8 mouse cellular contexts compared by ENCODE assay signal in the genomic region with DNA sequence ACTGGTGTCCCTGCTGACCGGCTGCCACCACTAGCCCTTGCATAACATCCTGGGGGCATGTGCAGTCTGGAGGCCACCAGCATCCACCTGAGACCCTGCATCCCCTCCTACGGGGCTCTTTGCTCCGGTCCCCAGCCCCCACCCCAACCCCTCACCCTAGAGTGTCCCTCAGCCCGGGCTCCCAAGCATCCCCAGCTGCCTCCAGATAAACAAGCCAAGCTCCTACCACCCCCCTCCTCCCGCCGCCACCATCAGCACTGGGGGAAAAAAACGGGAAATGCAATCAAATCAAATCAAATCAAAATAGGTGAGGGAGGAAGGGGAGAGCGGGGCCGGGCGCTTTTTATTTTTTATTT.
A peak's percentile ranks its signal among the peaks of the same experiment; 100 is the strongest.
DNase-seq lines count a peak whose midpoint lies in the region; ATAC-seq and TF ChIP-seq lines count a peak whose summit lies in the region.

No protein-coding gene starts in this region.

- TF ChIP-seq CTCF in liver, adult 2 months (IDR thresholded peaks at IDR 0.05; ENCODE audit: low read depth, low read length) = no peak

- H3K4me2 ChIP-seq in forebrain, embryonic 12.5 days = peak overlapping the region; percentile 85
- H3K4me2 ChIP-seq in limb, embryonic 11.5 days (ENCODE audit: low read depth, severe bottlenecking) = peak overlapping the region; percentile 62
- peak overlapping the region; percentile 85 for H3K4me2 ChIP-seq in neural tube, embryonic 15.5 days

- H3K79me2 ChIP-seq in liver, adult 2 months (ENCODE audit: control insufficient read depth, insufficient read depth, low read length) = no peaks in the 10 kb centered on the region

- no peaks in the 10 kb centered on the region for H3K36me3 ChIP-seq in liver, adult 2 months (ENCODE audit: control insufficient read depth, insufficient read depth, low read length)
- H3K36me3 ChIP-seq in forebrain, embryonic 12.5 days (replicated peaks) = no peaks in the 10 kb centered on the region
- no peaks in the 10 kb centered on the region for H3K36me3 ChIP-seq in limb, embryonic 11.5 days (ENCODE audit: control insufficient read depth, insufficient read depth, low read length)
- H3K36me3 ChIP-seq in neural tube, embryonic 15.5 days = no peaks in the 10 kb centered on the region

- H3K4me1 ChIP-seq in liver, adult 2 months (ENCODE audit: control insufficient read depth, insufficient read depth, low read length) = peaks cover 21% of the 10 kb centered on the region
- peaks cover 19% of the 10 kb centered on the region for H3K4me1 ChIP-seq in forebrain, embryonic 12.5 days
- H3K4me1 ChIP-seq in limb, embryonic 11.5 days (ENCODE audit: control insufficient read depth, insufficient read depth, low read length) = no peaks in the 10 kb centered on the region; the same call in 1 of the 2 replicates
- peaks cover 43% of the 10 kb centered on the region for H3K4me1 ChIP-seq in neural tube, embryonic 15.5 days

- H3K4me3 ChIP-seq in liver, adult 2 months (ENCODE audit: insufficient read depth, low read depth, low read length) = peak overlapping the region; percentile 53
- H3K4me3 ChIP-seq in forebrain, embryonic 12.5 days (replicated peaks) = peak overlapping the region; percentile 58
- H3K4me3 ChIP-seq in limb, embryonic 11.5 days (ENCODE audit: low read depth, low read length) = peak overlapping the region; percentile 27
- peak overlapping the region; percentile 56 for H3K4me3 ChIP-seq in neural tube, embryonic 15.5 days (replicated peaks)

- 2% methylated on average over 10 of the region's 10 CpGs for WGBS in liver, adult 2 months
- under 1% methylated on average over 10 of the region's 10 CpGs for WGBS in forebrain, embryonic 12.5 days
- 1% methylated on average over 10 of the region's 10 CpGs for WGBS in limb, embryonic 11.5 days
- 2% methylated on average over 10 of the region's 10 CpGs for WGBS in neural tube, embryonic 15.5 days

- ATAC-seq in forebrain, embryonic 12.5 days (ENCODE audit: low FRiP score) = peak; percentile 68
- no peak for ATAC-seq in limb, embryonic 11.5 days (ENCODE audit: insufficient number of reproducible peaks, low FRiP score, low TSS enrichment, low read depth)
- peak; percentile 54 for ATAC-seq in neural tube, embryonic 15.5 days (ENCODE audit: low FRiP score)

- H3K9ac ChIP-seq in liver, adult 2 months (ENCODE audit: low read depth, low read length) = peak overlapping the region; percentile 44
- peak overlapping the region; percentile 72 for H3K9ac ChIP-seq in forebrain, embryonic 12.5 days
- H3K9ac ChIP-seq in limb, embryonic 11.5 days (ENCODE audit: low read length) = no peak overlapping the region
- peak overlapping the region; percentile 69 for H3K9ac ChIP-seq in neural tube, embryonic 15.5 days (replicated peaks)

- no peak for TF ChIP-seq POLR2A in liver, adult 2 months (IDR thresholded peaks at IDR 0.05; ENCODE audit: extremely low read depth, insufficient read depth, low read length)

- no peaks in the 10 kb centered on the region for H3K27me3 ChIP-seq in liver, adult 2 months (ENCODE audit: control insufficient read depth, insufficient read depth, low read length)
- peaks cover 49% of the 10 kb centered on the region for H3K27me3 ChIP-seq in forebrain, embryonic 12.5 days
- peaks cover 46% of the 10 kb centered on the region for H3K27me3 ChIP-seq in limb, embryonic 11.5 days (ENCODE audit: control insufficient read depth, insufficient read depth, low read length)
- peaks cover 7% of the 10 kb centered on the region; the same call in 1 of the 2 replicates for H3K27me3 ChIP-seq in neural tube, embryonic 15.5 days (replicated peaks)

- DNase-seq in liver, adult 2 months (ENCODE audit: extremely low read depth, low read depth, low spot score) = no peak
- DNase-seq in liver = no peak
- DNase-seq in limb, embryonic 11.5 days (ENCODE audit: low spot score) = no peak
- DNase-seq in testis, postnatal 14 days (ENCODE audit: low spot score) = no peak
- DNase-seq in frontal cortex, postnatal 10 days (ENCODE audit: low spot score in 2 of 2) = no peak
- DNase-seq in ovary, postnatal 14 days (ENCODE audit: low spot score) = no peak

- no peak overlapping the region for H3K27ac ChIP-seq in liver, adult 2 months (replicated peaks; ENCODE audit: insufficient read depth, low read depth, low read length)
- H3K27ac ChIP-seq in forebrain, embryonic 12.5 days = 0 out of 2 replicates have a peak overlapping the region, but pooled peaks have one; percentile 50
- no peak overlapping the region for H3K27ac ChIP-seq in limb, embryonic 11.5 days (replicated peaks; ENCODE audit: low read depth, low read length)
- H3K27ac ChIP-seq in neural tube, embryonic 15.5 days (replicated peaks) = peak overlapping the region; percentile 82

- H3K9me3 ChIP-seq in forebrain, embryonic 12.5 days = no peaks in the 10 kb centered on the region
- H3K9me3 ChIP-seq in limb, embryonic 11.5 days (ENCODE audit: control insufficient read depth, low read length) = no peaks in the 10 kb centered on the region
- no peaks in the 10 kb centered on the region for H3K9me3 ChIP-seq in neural tube, embryonic 15.5 days (replicated peaks)

Comparison
In these comparisons a context has a peak if more than half of its experiments do, and no peak if none do; other contexts are left out.
1. H3K27ac ChIP-seq: peak in forebrain, embryonic 12.5 days (single experiment) and neural tube, embryonic 15.5 days (single experiment); none in liver, adult 2 months (single experiment) and limb, embryonic 11.5 days (single experiment).
2. Peak in every context shown above with its lines, with median percentiles within 50 percentile points of each other: H3K4me3 ChIP-seq and H3K4me2 ChIP-seq.